Mouse (Mus musculus): ENCODE measurements around the gene Gm10354. TPM values are rescaled to one million over a fixed set of nuclear protein-coding genes. Genes with fewer than 3 reads are reported as not detected.
"Not testable (repeated sequence)": the region's sequence is repeated elsewhere in the genome, so short reads cannot be mapped to it uniquely, and the experiment has no call there.

The Gm10354 gene
- not detected in 2 replicates for polyA plus RNA-seq (2015; fragmentation: Nextera tagmentation; extraction: Ambion mirVana)

GRCm38 (mm10) chr5:14978835-14979234, at the start of gene Gm10354:
TSS of gene Gm10354 (minus strand) at chr5:14978935.
- H3K27me3 ChIP-seq; H3K36me3 ChIP-seq; H3K4me2 ChIP-seq; H3K27ac ChIP-seq (replicated peaks); ATAC-seq (ENCODE audit: low read depth); H3K4me3 ChIP-seq; H3K9ac ChIP-seq; H3K4me1 ChIP-seq (replicated peaks): not testable (repeated sequence)
- peaks cover 34% of the 10 kb centered on the region for H3K9me3 ChIP-seq
- 46% methylated on average over 1 of the region's 1 CpGs for WGBS

- not testable (repeated sequence) for H3K4me1 ChIP-seq (replicated peaks); H3K9ac ChIP-seq; H3K36me3 ChIP-seq; H3K27me3 ChIP-seq; H3K4me2 ChIP-seq; H3K27ac ChIP-seq (replicated peaks); H3K4me3 ChIP-seq; ATAC-seq (ENCODE audit: low read depth)
- peaks cover 40% of the 10 kb centered on the region for H3K9me3 ChIP-seq
- WGBS, result 86% methylated on average over 1 of the region's 1 CpGs
These were observed 45.6 kb upstream of the Gm10354 start for GRCm38 (mm10) chr5:15024316-15024715.

- WGBS, result 74% methylated on average over 2 of the region's 2 CpGs
- not testable (repeated sequence) for H3K4me3 ChIP-seq; H3K27me3 ChIP-seq; H3K4me2 ChIP-seq; ATAC-seq (ENCODE audit: low read depth); H3K36me3 ChIP-seq; H3K27ac ChIP-seq (replicated peaks); H3K4me1 ChIP-seq (replicated peaks); H3K9ac ChIP-seq
- H3K9me3 ChIP-seq, result peaks cover 33% of the 10 kb centered on the region
These were observed 41.3 kb upstream of the Gm10354 start for GRCm38 (mm10) chr5:15020067-15020466.

- H3K36me3 ChIP-seq; H3K9ac ChIP-seq; H3K4me3 ChIP-seq; H3K4me2 ChIP-seq; H3K27me3 ChIP-seq; ATAC-seq (ENCODE audit: low read depth); H3K4me1 ChIP-seq (replicated peaks); H3K27ac ChIP-seq (replicated peaks): not testable (repeated sequence)
- H3K9me3 ChIP-seq, result peaks cover 17% of the 10 kb centered on the region
- 83% methylated on average over 11 of the region's 11 CpGs for WGBS
These were observed 32.2 kb upstream of the Gm10354 start for GRCm38 (mm10) chr5:15010639-15011582.

GRCm38 (mm10) chr5:15006907-15007306, 28.2 kb upstream of the Gm10354 start:
- not testable (repeated sequence) for H3K4me3 ChIP-seq; H3K9ac ChIP-seq; H3K27ac ChIP-seq (replicated peaks); ATAC-seq (ENCODE audit: low read depth); H3K4me1 ChIP-seq (replicated peaks); H3K36me3 ChIP-seq; H3K27me3 ChIP-seq; H3K4me2 ChIP-seq
- WGBS, result 52% methylated on average over 3 of the region's 3 CpGs
- peaks cover 31% of the 10 kb centered on the region for H3K9me3 ChIP-seq

- not testable (repeated sequence) for H3K27me3 ChIP-seq; H3K4me2 ChIP-seq; H3K9ac ChIP-seq; H3K27ac ChIP-seq (replicated peaks); H3K4me1 ChIP-seq (replicated peaks); ATAC-seq (ENCODE audit: low read depth); H3K4me3 ChIP-seq; H3K36me3 ChIP-seq
- 71% methylated on average over 3 of the region's 3 CpGs for WGBS
- H3K9me3 ChIP-seq, result peaks cover 28% of the 10 kb centered on the region
These were observed 27.6 kb upstream of the Gm10354 start for GRCm38 (mm10) chr5:15006288-15006687.

- not testable (repeated sequence) for H3K9ac ChIP-seq; H3K27ac ChIP-seq (replicated peaks); H3K4me2 ChIP-seq; H3K4me3 ChIP-seq; H3K36me3 ChIP-seq; H3K4me1 ChIP-seq (replicated peaks); H3K27me3 ChIP-seq
- WGBS, result 73% methylated on average over 3 of the region's 4 CpGs
- ATAC-seq (ENCODE audit: low read depth), result peak; percentile 78
- peaks cover 26% of the 10 kb centered on the region for H3K9me3 ChIP-seq
These were observed 26.8 kb upstream of the Gm10354 start for GRCm38 (mm10) chr5:15005584-15005983.

- not testable (repeated sequence) for H3K9ac ChIP-seq; H3K36me3 ChIP-seq; H3K4me1 ChIP-seq (replicated peaks); H3K27ac ChIP-seq (replicated peaks); H3K4me2 ChIP-seq; H3K4me3 ChIP-seq; H3K27me3 ChIP-seq
- peaks cover 32% of the 10 kb centered on the region for H3K9me3 ChIP-seq
- ATAC-seq (ENCODE audit: low read depth), result peak; percentile 93
- WGBS, result 76% methylated on average over 5 of the region's 5 CpGs
These were observed 26.1 kb upstream of the Gm10354 start for GRCm38 (mm10) chr5:15004569-15005562.

GRCm38 (mm10) chr5:14998077-14998476, 19.3 kb upstream of the Gm10354 start:
- not testable (repeated sequence) for ATAC-seq (ENCODE audit: low read depth); H3K27me3 ChIP-seq; H3K4me2 ChIP-seq; H3K36me3 ChIP-seq; H3K9ac ChIP-seq; H3K27ac ChIP-seq (replicated peaks); H3K4me3 ChIP-seq; H3K4me1 ChIP-seq (replicated peaks)
- 78% methylated on average over 9 of the region's 9 CpGs for WGBS
- peaks cover 36% of the 10 kb centered on the region for H3K9me3 ChIP-seq

GRCm38 (mm10) chr5:14997556-14997955, 18.8 kb upstream of the Gm10354 start:
- H3K27me3 ChIP-seq; H3K27ac ChIP-seq (replicated peaks); H3K4me2 ChIP-seq; H3K36me3 ChIP-seq; H3K4me1 ChIP-seq (replicated peaks); H3K9ac ChIP-seq; H3K4me3 ChIP-seq; ATAC-seq (ENCODE audit: low read depth): not testable (repeated sequence)
- WGBS, result 85% methylated on average over 4 of the region's 4 CpGs
- H3K9me3 ChIP-seq, result peaks cover 33% of the 10 kb centered on the region

GRCm38 (mm10) chr5:14996670-14997249, 18.0 kb upstream of the Gm10354 start:
- not testable (repeated sequence) for ATAC-seq (ENCODE audit: low read depth); H3K4me3 ChIP-seq; H3K4me1 ChIP-seq (replicated peaks); H3K9ac ChIP-seq; H3K4me2 ChIP-seq; H3K27me3 ChIP-seq; H3K36me3 ChIP-seq; H3K27ac ChIP-seq (replicated peaks)
- peaks cover 31% of the 10 kb centered on the region for H3K9me3 ChIP-seq
- WGBS, result 70% methylated on average over 7 of the region's 7 CpGs

GRCm38 (mm10) chr5:14994124-14994523, 15.4 kb upstream of the Gm10354 start:
- not testable (repeated sequence) for ATAC-seq (ENCODE audit: low read depth)

More at GRCm38 (mm10) chr5:14994124-14994523, 15.4 kb upstream of the Gm10354 start:
- not testable (repeated sequence) for H3K9ac ChIP-seq; H3K36me3 ChIP-seq; H3K27ac ChIP-seq (replicated peaks); H3K27me3 ChIP-seq; H3K4me3 ChIP-seq; H3K4me1 ChIP-seq (replicated peaks); H3K4me2 ChIP-seq
- H3K9me3 ChIP-seq, result peaks cover 36% of the 10 kb centered on the region
- WGBS, result 89% methylated on average over 6 of the region's 6 CpGs

Data from neural tube, embryonic 13.5 days (tissue).